Mouse (Mus musculus) stomach, embryonic 14.5 days (tissue): Measurements from ENCODE around the gene Klhl10. TPM values are rescaled to one million over a fixed set of nuclear protein-coding genes. Genes with fewer than 3 reads are reported as not detected.
A peak's percentile ranks its signal among the peaks of the same experiment; 100 is the strongest.

ENCODE experiments used
- ATAC-seq: fragments of 200-750 bp; cut with Nextera tagmentation; 2 replicates; pipeline ENCODE4 v1.8.0; 2017; ENCODE audit warnings: low read depth, moderate TSS enrichment; ENCODE audit not compliant: insufficient number of reproducible peaks, insufficient read depth, low FRiP score
- H3K27ac ChIP-seq: fragments of 300-500 bp; sonication (generic); 2 replicates; pipeline ENCODE4 v1.5.1; 2014; ENCODE audit warnings: mild to moderate bottlenecking, low read length, moderate library complexity, mixed read lengths
- H3K27me3 ChIP-seq: fragments of 300-500 bp; sonication (generic); 2 replicates; pipeline ENCODE4 v1.6.1; 2014; ENCODE audit warnings: low read length, control low read depth, mixed read lengths; ENCODE audit not compliant: control insufficient read depth, insufficient read depth
- H3K36me3 ChIP-seq: fragments of 300-500 bp; sonication (generic); 2 replicates; pipeline ENCODE4 v1.6.1; 2014; ENCODE audit warnings: mild to moderate bottlenecking, control low read depth, low read length, moderate library complexity, mixed read lengths; ENCODE audit not compliant: control insufficient read depth, insufficient read depth
- H3K4me1 ChIP-seq: fragments of 300-500 bp; sonication (generic); 2 replicates; pipeline ENCODE4 v1.6.1; 2014; ENCODE audit warnings: low read length, control low read depth, mixed read lengths; ENCODE audit not compliant: control insufficient read depth, insufficient read depth
- H3K4me2 ChIP-seq: fragments of 300-500 bp; sonication (generic); replicated peaks from 2 replicates; pipeline ENCODE4 v1.6.1; 2014; ENCODE audit warnings: low read depth, low read length, control low read depth
- H3K4me3 ChIP-seq: fragments of 300-500 bp; sonication (generic); 2 replicates; pipeline ENCODE4 v1.5.1; 2014; ENCODE audit warnings: low read depth, low read length, control low read depth
- H3K9ac ChIP-seq: fragments of 300-500 bp; sonication (generic); replicated peaks from 2 replicates; pipeline ENCODE4 v1.6.1; 2014; ENCODE audit warnings: low read depth, mild to moderate bottlenecking, control low read depth, low read length, moderate library complexity, mixed read lengths
- H3K9me3 ChIP-seq: fragments of 300-500 bp; sonication (generic); 2 replicates; pipeline ENCODE4 v1.6.1; 2016; ENCODE audit warnings: low read depth, low read length, control low read depth; ENCODE audit not compliant: control insufficient read depth
- WGBS: fragments of 180-500 bp; shearing (Covaris S2); extraction: QIAGEN DNeasy Blood & Tissue Kit; methylation state at CpG from one replicate; pipeline ENCODE4 v1.1.7; 2014; 5-methylcytosine and 5-hydroxymethylcytosine counted together
- polyA plus RNA-seq: library from polyadenylated mRNA; unstranded; fragments of >200 nt; fragmentation: Nextera tagmentation; extraction: Ambion mirVana; gene quantifications from 2 replicates; pipeline ENCODE4 v1.2.1, GENCODE M21; 2014

The Klhl10 gene
- polyA plus RNA-seq, 1 experiment from 2014 or later, result 0.52 TPM

DNA sequence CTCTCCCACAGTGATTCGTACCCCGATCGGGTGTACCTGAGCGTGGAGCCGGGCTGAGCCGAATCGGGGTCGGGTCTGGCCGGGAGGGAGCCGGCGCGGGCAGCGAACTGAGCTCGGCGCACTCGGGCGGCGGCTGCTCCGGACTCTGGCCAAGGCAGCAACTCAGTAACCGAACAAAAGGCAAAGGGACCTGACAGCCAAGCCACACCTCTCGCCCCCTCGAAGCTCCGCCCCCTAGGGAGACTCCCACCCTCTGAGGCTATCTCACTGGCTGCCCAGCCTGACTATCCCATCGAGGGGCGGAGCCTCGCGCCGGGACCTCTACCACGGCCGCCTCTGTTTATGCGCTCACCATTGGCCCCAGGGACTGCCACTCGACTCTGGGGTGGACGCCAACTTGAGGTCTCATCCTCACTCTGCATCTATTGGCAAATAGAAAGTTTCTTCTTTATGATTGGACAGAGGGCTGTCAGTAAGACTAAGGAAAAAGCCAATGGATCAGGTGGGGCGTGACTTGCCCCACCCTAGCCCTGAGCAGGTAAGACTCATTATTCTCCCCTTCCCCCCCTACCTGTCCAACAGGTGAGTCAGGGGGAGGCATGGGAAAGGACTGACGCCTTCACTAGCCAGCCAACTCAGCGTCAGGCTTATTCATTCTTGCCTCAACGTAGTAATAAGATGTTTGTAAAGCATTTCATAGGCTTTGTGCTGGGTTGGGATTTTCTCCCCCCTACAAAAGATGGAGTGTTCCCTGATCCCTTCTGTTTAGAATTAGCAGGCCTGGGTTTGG, 43.9 kb upstream of the Klhl10 start, which contains the start of gene Jup:
Jup (minus strand) TSS at position 164 of the 790 bp plus-strand sequence.
- Histone ChIP-seq H3K9ac (peak within 1 kb of the TSS; percentile 67), H3K4me1 (peaks cover 51% of the 10 kb centered on the region), H3K4me2 (peak within 1 kb of the TSS; percentile 78), H3K36me3 (no peaks in the 10 kb centered on the region), H3K27ac (peak within 1 kb of the TSS; percentile 90), H3K27me3 (no peaks in the 10 kb centered on the region), H3K4me3 (peak within 1 kb of the TSS; percentile 76), H3K9me3 (no peaks in the 10 kb centered on the region)
- peak; percentile 98 for ATAC-seq
- under 1% methylated on average over 37 of the region's 37 CpGs for WGBS

DNA sequence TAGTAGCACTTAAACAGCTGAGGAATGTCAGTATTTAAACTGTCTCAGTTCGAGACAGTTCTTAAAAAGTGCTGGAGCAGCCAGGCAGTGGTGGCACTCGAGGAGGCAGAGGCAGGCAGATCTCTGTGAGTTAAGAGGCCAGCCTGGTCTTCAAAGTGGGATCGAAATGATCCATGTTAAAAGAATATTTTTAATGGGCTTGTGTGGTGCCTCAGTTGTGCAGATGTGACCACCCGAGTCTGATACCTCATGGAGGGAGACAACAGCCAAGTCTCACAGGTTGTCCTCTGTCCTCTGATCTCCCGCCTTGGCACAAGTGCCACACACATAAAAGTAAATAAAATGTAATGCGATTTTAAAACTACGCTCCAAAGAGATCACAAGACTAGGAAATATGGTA, 43.2 kb upstream of the Klhl10 start:
- no peak for ATAC-seq
- Histone ChIP-seq H3K27me3 (no peaks in the 10 kb centered on the region), H3K36me3 (no peaks in the 10 kb centered on the region), H3K27ac (peak overlapping the region; percentile 3; the same call in 1 of the 2 replicates), H3K4me2 (peak overlapping the region; percentile 35; the same call in 1 of the 2 replicates), H3K9me3 (no peaks in the 10 kb centered on the region), H3K4me3 (peak overlapping the region; percentile 76; the same call in 1 of the 2 replicates), H3K9ac (no peak overlapping the region), H3K4me1 (peaks cover 50% of the 10 kb centered on the region)
- 91% methylated on average over 7 of the region's 7 CpGs for WGBS

DNA sequence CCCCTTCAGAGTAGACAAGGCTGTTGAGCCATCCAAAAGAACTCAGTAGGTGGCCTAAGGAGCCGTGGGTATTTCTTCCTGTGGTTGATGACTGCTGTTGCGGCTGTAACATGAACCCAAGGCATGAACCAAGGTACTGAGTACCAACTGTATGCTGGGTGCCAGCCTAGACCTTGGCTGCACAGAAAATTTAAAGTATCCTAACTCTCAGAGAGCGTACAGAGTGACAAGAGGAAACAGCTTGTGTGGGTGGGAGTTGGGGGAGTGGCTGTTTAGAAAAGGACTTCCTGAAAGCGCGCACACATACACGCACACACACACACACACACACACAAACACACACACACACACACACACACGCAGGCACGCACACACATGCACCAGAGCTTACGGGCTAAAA, 42.4 kb upstream of the Klhl10 start:
- no peak for ATAC-seq
- H3K27me3 ChIP-seq, result no peaks in the 10 kb centered on the region
- WGBS, result 70% methylated on average over 9 of the region's 9 CpGs
- no peak overlapping the region; the same call in 1 of the 2 replicates for H3K9ac ChIP-seq
- H3K4me1 ChIP-seq, result peaks cover 48% of the 10 kb centered on the region
- H3K27ac ChIP-seq, result no peak overlapping the region
- H3K9me3 ChIP-seq, result no peaks in the 10 kb centered on the region
- H3K4me3 ChIP-seq, result no peak overlapping the region
- H3K36me3 ChIP-seq, result no peaks in the 10 kb centered on the region
- H3K4me2 ChIP-seq, result no peak overlapping the region

DNA sequence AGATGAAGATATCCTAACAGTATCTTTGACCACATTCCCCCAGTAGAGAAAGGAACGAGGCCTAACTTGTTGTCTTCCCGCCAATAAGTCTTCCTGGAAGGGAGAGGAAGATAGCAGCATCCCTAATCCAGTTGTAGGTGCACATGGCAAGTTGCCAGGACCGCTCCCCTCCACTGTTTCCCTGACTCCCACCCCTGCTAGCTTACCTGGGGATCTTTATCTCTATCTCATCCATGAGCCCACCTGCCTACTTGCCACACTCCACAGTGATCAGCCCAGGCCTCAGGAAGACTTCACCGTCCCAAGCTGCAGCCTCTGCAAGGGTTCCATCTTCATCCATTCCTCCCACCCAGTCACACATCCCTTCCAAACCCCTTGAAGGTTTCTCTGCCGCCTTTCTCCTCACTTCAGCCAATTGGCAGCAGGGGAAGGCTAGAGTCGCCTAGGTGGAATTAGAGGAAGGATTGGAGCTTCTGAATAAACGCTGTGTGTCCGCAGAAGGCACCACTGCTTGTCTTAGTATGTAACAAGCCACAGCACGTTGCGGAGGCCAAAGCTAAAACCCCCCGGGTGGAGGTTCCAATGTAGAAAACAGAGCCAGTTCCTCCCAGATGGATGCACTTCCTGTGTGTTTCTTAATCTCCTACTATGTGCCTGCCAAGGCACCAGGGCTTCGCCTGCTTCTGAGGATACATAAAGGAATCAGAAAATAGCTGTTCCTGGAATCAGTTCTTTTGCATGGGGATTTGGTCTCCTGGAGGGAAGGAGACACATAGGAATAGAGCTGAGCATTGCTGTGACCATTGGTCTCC, 41.8 kb upstream of the Klhl10 start:
- H3K4me1 ChIP-seq, result peaks cover 42% of the 10 kb centered on the region
- 68% methylated on average over 12 of the region's 12 CpGs for WGBS
- H3K36me3 ChIP-seq, result no peaks in the 10 kb centered on the region
- H3K9ac ChIP-seq, result no peak overlapping the region
- ATAC-seq, result no peak
- H3K27me3 ChIP-seq, result no peaks in the 10 kb centered on the region
- H3K4me3 ChIP-seq, result no peak overlapping the region
- no peaks in the 10 kb centered on the region for H3K9me3 ChIP-seq
- H3K27ac ChIP-seq, result peak overlapping the region; percentile 39
- H3K4me2 ChIP-seq, result no peak overlapping the region

DNA sequence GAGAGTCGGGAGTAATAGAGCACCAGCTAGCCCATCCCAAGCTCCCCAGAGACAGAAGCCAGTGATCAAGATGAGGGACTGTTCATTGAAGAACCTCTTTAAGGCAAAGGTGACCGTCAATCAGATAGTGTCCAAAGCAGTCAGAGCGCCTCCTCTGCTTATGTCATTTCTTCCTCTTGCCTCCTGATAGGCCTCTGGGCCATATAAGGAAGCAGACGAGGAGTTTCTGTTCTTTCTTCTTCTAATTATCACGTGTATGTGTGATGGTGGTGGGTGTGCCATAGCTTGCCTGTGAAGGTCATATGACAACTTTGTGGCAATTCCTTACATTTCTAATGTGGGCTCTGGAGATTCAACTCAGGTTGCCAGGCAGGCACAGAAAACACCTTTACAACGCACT, 40.9 kb upstream of the Klhl10 start:
- H3K9me3 ChIP-seq, result no peaks in the 10 kb centered on the region
- H3K9ac ChIP-seq, result no peak overlapping the region
- H3K4me1 ChIP-seq, result peaks cover 33% of the 10 kb centered on the region
- no peak overlapping the region for H3K4me3 ChIP-seq
- H3K4me2 ChIP-seq, result no peak overlapping the region
- WGBS, result 70% methylated on average over 6 of the region's 6 CpGs
- H3K27me3 ChIP-seq, result no peaks in the 10 kb centered on the region
- no peak overlapping the region for H3K27ac ChIP-seq
- no peaks in the 10 kb centered on the region for H3K36me3 ChIP-seq
- no peak for ATAC-seq

DNA sequence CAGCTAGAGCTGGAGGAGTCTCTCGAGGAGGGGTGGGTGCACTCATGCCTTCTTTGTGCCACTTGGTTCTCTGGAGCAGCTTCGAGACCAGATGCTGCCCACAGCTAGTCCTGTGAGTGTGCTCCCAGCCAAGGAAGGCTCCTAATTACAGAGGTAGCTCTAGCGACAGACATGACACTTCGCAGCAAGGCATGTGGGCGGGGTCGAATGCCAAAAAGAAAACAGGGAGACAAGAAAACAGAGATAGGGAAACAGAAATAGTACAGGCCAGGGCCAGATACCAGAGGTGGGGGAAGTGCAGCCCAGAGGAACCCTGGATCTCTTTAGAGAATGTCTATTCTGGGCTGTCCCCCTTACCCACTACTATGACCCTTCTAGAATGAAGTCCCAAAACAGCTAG, 39.5 kb upstream of the Klhl10 start:
- Histone ChIP-seq H3K4me2 (no peak overlapping the region), H3K9me3 (no peaks in the 10 kb centered on the region)
- 23% methylated on average over 6 of the region's 6 CpGs for WGBS

DNA sequence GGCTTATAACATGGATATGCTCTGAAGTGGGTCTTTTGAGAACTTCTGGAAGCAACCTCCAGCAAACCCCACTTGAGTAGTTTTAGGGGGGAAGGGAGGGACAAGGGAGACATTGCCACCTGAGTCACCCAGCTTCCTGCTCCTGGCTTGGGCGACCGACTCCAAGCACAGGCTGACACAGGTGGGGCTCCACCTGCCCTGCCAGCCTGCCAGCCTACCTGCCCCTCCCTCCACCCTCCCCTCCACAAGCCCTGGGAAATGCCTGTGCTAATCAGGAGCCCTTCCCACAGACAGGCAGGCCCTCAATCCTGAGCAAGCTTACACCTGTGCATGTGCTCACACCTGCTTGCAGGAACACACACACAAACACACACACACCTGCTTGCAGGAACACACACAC, 39.0 kb upstream of the Klhl10 start:
- no peak overlapping the region for H3K4me3 ChIP-seq
- H3K9me3 ChIP-seq, result no peaks in the 10 kb centered on the region
- no peaks in the 10 kb centered on the region for H3K36me3 ChIP-seq
- ATAC-seq, result peak; percentile 25
- peak overlapping the region; percentile 61; the same call in 1 of the 2 replicates for H3K27ac ChIP-seq
- H3K4me2 ChIP-seq, result no peak overlapping the region
- H3K4me1 ChIP-seq, result peaks cover 31% of the 10 kb centered on the region; the same call in 1 of the 2 replicates
- H3K27me3 ChIP-seq, result no peaks in the 10 kb centered on the region
- WGBS, result 45% methylated on average over 2 of the region's 2 CpGs
- no peak overlapping the region for H3K9ac ChIP-seq

More for the DNA sequence above, 39.5 kb upstream of the Klhl10 start:
- Histone ChIP-seq H3K27me3 (no peaks in the 10 kb centered on the region), H3K4me1 (peaks cover 32% of the 10 kb centered on the region; the same call in 1 of the 2 replicates), H3K27ac (no peak overlapping the region; the same call in 1 of the 2 replicates), H3K36me3 (no peaks in the 10 kb centered on the region), H3K4me3 (no peak overlapping the region), H3K9ac (no peak overlapping the region)
- ATAC-seq, result no peak

DNA sequence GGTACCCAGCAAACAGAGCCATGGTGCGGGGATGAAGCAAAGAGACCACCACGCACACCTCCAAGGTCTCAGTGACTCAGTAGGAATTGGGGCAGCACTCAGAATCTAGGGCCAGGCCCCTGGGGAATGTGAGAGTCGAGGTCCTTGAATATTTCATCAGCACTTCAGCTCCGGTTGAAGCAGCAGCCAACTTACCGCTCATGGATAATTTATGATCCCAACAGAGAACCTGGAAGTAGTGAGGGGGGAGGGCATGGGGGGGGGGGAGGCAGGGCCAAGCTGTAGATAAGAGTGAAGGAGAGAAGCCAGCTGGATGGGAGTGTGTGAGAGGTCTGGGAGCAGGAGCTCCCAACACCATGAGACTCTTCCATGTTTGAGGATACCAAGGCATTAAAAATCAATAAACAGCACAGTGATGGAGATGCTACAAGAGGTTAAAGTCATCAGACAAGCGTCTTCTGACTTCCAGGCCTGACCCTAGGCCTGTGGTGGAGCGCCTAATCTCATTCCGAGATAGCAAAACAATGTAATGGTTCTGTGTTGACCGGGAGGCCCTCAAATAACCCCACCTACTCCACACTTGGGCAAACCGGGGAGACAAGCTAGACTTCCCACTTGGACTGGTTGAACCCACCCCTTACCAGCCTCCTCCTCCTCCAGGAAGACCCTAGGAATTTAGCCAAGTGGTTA, 38.1 kb upstream of the Klhl10 start:
- no peaks in the 10 kb centered on the region for H3K9me3 ChIP-seq
- H3K4me2 ChIP-seq, result no peak overlapping the region

More for the DNA sequence above, 38.1 kb upstream of the Klhl10 start:
- Histone ChIP-seq H3K4me1 (peaks cover 33% of the 10 kb centered on the region; the same call in 1 of the 2 replicates), H3K4me3 (no peak overlapping the region), H3K27me3 (no peaks in the 10 kb centered on the region), H3K27ac (peak overlapping the region; percentile 61; the same call in 1 of the 2 replicates), H3K9ac (no peak overlapping the region), H3K36me3 (peaks cover 3% of the 10 kb centered on the region)
- WGBS, result 33% methylated on average over 10 of the region's 10 CpGs
- 0 out of 2 replicates have a peak, but pooled peaks have one; percentile 16 for ATAC-seq
